11 mouse cellular contexts compared by ENCODE assay signal in the genomic region with DNA sequence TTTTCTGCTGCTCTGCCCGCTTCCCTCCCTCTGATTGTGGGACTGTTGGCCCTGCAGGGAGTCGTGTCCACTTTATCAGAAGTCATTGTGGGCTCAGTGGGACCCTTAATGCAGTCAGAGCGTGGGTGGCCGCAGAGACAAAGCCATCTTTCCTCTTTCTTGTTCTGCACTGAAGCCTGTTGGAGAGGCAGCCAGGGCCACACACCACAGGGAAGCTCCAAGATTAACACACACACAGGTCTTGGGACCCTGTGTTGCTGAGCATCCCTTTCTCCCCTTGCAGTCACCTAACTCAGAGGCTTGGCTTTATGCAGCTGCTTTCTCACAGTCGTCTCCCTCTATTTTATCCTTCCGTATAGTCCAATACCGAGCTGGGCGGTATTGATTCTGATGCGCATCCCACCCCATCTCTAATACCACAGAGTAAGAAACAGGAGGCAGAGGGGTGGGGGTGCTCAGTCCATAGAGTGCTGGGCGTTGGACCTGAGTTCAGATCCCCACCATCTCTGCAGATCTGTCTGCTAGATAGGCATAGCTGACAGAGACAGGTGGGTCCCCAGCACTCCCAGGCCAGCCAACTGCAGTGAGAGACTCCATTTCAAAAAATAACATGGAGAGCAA.
DNase-seq lines count a peak whose midpoint lies in the region; ATAC-seq and TF ChIP-seq lines count a peak whose summit lies in the region.
"Had no signal": no experiment of that assay in that cellular context is flagged by ENCODE, and none has a peak within 500 bp of the region (broad histone marks: within the 10 kb centered on the region; RNA-seq: fewer than 3 reads in every experiment).

No protein-coding gene starts in this region.

- H3K36me3 ChIP-seq in forebrain, embryonic 10.5 days (replicated peaks), result no peaks in the 10 kb centered on the region
- H3K36me3 ChIP-seq in forebrain, embryonic 12.5 days (replicated peaks), result no peaks in the 10 kb centered on the region
- no peaks in the 10 kb centered on the region for H3K36me3 ChIP-seq in lung, embryonic 14.5 days (ENCODE audit: insufficient read depth)
- no peaks in the 10 kb centered on the region for H3K36me3 ChIP-seq in hindbrain, postnatal 0 days (ENCODE audit: insufficient read depth, low read length)
- no peaks in the 10 kb centered on the region for H3K36me3 ChIP-seq in midbrain, embryonic 16.5 days (ENCODE audit: control insufficient read depth, insufficient read depth, low read length)
- H3K36me3 ChIP-seq: liver, embryonic 13.5 days had no signal

- no peak for DNase-seq in forebrain, embryonic 10.5 days (ENCODE audit: extremely low spot score, low spot score)
- DNase-seq in lung, embryonic 14.5 days, result no peak
- no peak for DNase-seq in lung, postnatal 36 days
- DNase-seq in hindbrain, postnatal 0 days (ENCODE audit: low spot score), result no peak
- no peak for DNase-seq in embryo, embryonic 10 days (ENCODE audit: low spot score)
- no peak for DNase-seq in right cerebral cortex, postnatal 36 days (ENCODE audit: low spot score in 2 of 2)
- DNase-seq: adrenal gland, postnatal 25 days; heart, adult 2 months; liver, embryonic 13.5 days had no signal

- ATAC-seq in forebrain, embryonic 12.5 days (ENCODE audit: low FRiP score), result no peak
- no peak for ATAC-seq in lung, embryonic 14.5 days (ENCODE audit: insufficient read depth)
- peak; percentile 56; the same call in 1 of the 2 replicates for ATAC-seq in hindbrain, postnatal 0 days
- peak; percentile 71; the same call in 1 of the 2 replicates for ATAC-seq in midbrain, embryonic 16.5 days

- H3K27me3 ChIP-seq in forebrain, embryonic 10.5 days (ENCODE audit: poor library complexity, severe bottlenecking), result peaks cover 18% of the 10 kb centered on the region; the same call in 1 of the 2 replicates
- H3K27me3 ChIP-seq in forebrain, embryonic 12.5 days, result no peaks in the 10 kb centered on the region; the same call in 1 of the 2 replicates
- no peaks in the 10 kb centered on the region for H3K27me3 ChIP-seq in lung, embryonic 14.5 days (ENCODE audit: insufficient read depth, low read length)
- no peaks in the 10 kb centered on the region for H3K27me3 ChIP-seq in hindbrain, postnatal 0 days (ENCODE audit: insufficient read depth, low read length)
- no peaks in the 10 kb centered on the region for H3K27me3 ChIP-seq in midbrain, embryonic 16.5 days (ENCODE audit: control insufficient read depth, insufficient read depth, low read depth, low read length)
- H3K27me3 ChIP-seq: liver, embryonic 13.5 days had no signal

- H3K4me3 ChIP-seq in forebrain, embryonic 10.5 days, result 0 out of 2 replicates have a peak overlapping the region, but pooled peaks have one; percentile 3
- H3K4me3 ChIP-seq in forebrain, embryonic 12.5 days (replicated peaks), result no peak overlapping the region
- no peak overlapping the region for H3K4me3 ChIP-seq in lung, embryonic 14.5 days (ENCODE audit: low read depth, low read length)
- no peak overlapping the region for H3K4me3 ChIP-seq in hindbrain, postnatal 0 days (ENCODE audit: low read length)
- H3K4me3 ChIP-seq in midbrain, embryonic 16.5 days (ENCODE audit: low read depth, low read length), result no peak overlapping the region
- H3K4me3 ChIP-seq: heart, adult 2 months; liver, embryonic 13.5 days had no signal

- H3K9me3 ChIP-seq in forebrain, embryonic 10.5 days, result no peaks in the 10 kb centered on the region
- no peaks in the 10 kb centered on the region for H3K9me3 ChIP-seq in forebrain, embryonic 12.5 days
- H3K9me3 ChIP-seq in lung, embryonic 14.5 days (ENCODE audit: low read depth, low read length), result no peaks in the 10 kb centered on the region
- H3K9me3 ChIP-seq in hindbrain, postnatal 0 days (ENCODE audit: low read length), result no peaks in the 10 kb centered on the region
- H3K9me3 ChIP-seq in midbrain, embryonic 16.5 days (replicated peaks; ENCODE audit: control insufficient read depth, low read length, poor library complexity, severe bottlenecking), result no peaks in the 10 kb centered on the region
- H3K9me3 ChIP-seq: liver, embryonic 13.5 days had no signal

- WGBS in forebrain, embryonic 10.5 days, result 49% methylated on average over 10 of the region's 10 CpGs
- WGBS in forebrain, embryonic 12.5 days, result 45% methylated on average over 10 of the region's 10 CpGs
- 73% methylated on average over 10 of the region's 10 CpGs for WGBS in lung, embryonic 14.5 days
- 64% methylated on average over 10 of the region's 10 CpGs for WGBS in hindbrain, postnatal 0 days
- 44% methylated on average over 10 of the region's 10 CpGs for WGBS in midbrain, embryonic 16.5 days

- TF ChIP-seq CTCF in lung, embryonic 14.5 days (IDR thresholded peaks at IDR 0.05; ENCODE audit: low read depth), result no peak
- TF ChIP-seq CTCF in hindbrain, postnatal 0 days (IDR thresholded peaks at IDR 0.05; ENCODE audit: low read depth), result no peak

- H3K4me1 ChIP-seq in forebrain, embryonic 10.5 days, result peaks cover 14% of the 10 kb centered on the region
- peaks cover 9% of the 10 kb centered on the region for H3K4me1 ChIP-seq in forebrain, embryonic 12.5 days
- peaks cover 3% of the 10 kb centered on the region; the same call in 1 of the 2 replicates for H3K4me1 ChIP-seq in lung, embryonic 14.5 days (ENCODE audit: insufficient read depth)
- H3K4me1 ChIP-seq in hindbrain, postnatal 0 days (ENCODE audit: insufficient read depth, low read length), result peaks cover 7% of the 10 kb centered on the region; the same call in 1 of the 2 replicates
- 0 out of 2 replicates have a peak, but pooled peaks cover 6% of the 10 kb centered on the region for H3K4me1 ChIP-seq in midbrain, embryonic 16.5 days (ENCODE audit: control insufficient read depth, insufficient read depth, low read length)

- peak overlapping the region; percentile 72 for H3K27ac ChIP-seq in forebrain, embryonic 10.5 days
- H3K27ac ChIP-seq in forebrain, embryonic 12.5 days, result no peak overlapping the region
- H3K27ac ChIP-seq in lung, embryonic 14.5 days (ENCODE audit: low read depth), result peak overlapping the region; percentile 82
- no peak overlapping the region for H3K27ac ChIP-seq in hindbrain, postnatal 0 days
- no peak overlapping the region for H3K27ac ChIP-seq in midbrain, embryonic 16.5 days (ENCODE audit: low read length)
- H3K27ac ChIP-seq: heart, adult 2 months; liver, embryonic 13.5 days had no signal

- H3K9ac ChIP-seq in forebrain, embryonic 12.5 days, result no peak overlapping the region
- H3K9ac ChIP-seq in lung, embryonic 14.5 days, result no peak overlapping the region
- H3K9ac ChIP-seq in hindbrain, postnatal 0 days (replicated peaks; ENCODE audit: low read length), result no peak overlapping the region
- H3K9ac ChIP-seq in midbrain, embryonic 16.5 days (ENCODE audit: low read depth, low read length), result no peak overlapping the region; the same call in 1 of the 2 replicates
- H3K9ac ChIP-seq: liver, embryonic 13.5 days had no signal

- H3K4me2 ChIP-seq in forebrain, embryonic 12.5 days, result no peak overlapping the region
- peak overlapping the region; percentile 13 for H3K4me2 ChIP-seq in lung, embryonic 14.5 days
- H3K4me2 ChIP-seq in hindbrain, postnatal 0 days (ENCODE audit: low read depth, low read length), result no peak overlapping the region
- H3K4me2 ChIP-seq in midbrain, embryonic 16.5 days (ENCODE audit: low read length), result no peak overlapping the region
- H3K4me2 ChIP-seq: liver, embryonic 13.5 days had no signal

Comparison
In these comparisons a context has a peak if more than half of its experiments do, and no peak if none do; other contexts are left out.
1. H3K27ac ChIP-seq: peak in forebrain, embryonic 10.5 days (single experiment) and lung, embryonic 14.5 days (single experiment); none in forebrain, embryonic 12.5 days (single experiment), hindbrain, postnatal 0 days (single experiment) and midbrain, embryonic 16.5 days (single experiment).
2. ATAC-seq: peak in hindbrain, postnatal 0 days (single experiment) and midbrain, embryonic 16.5 days (single experiment); none in forebrain, embryonic 12.5 days (single experiment) and lung, embryonic 14.5 days (single experiment).